Mouse (Mus musculus) E14TG2a.4 (cell line): ENCODE data around the gene Tstd1.

Source experiments
- CTCF ChIP-seq: conservative IDR thresholded peaks from 2 replicates; pipeline ENCODE4 v1.5.1; 2014; ENCODE audit warnings: low read length
- NANOG ChIP-seq: IDR thresholded peaks from 2 replicates; pipeline ENCODE4 v1.6.1; 2014; ENCODE audit warnings: borderline replicate concordance, low read length, mixed read lengths

GRCm38 (mm10) chr1:171432158-171432557 is 13.5 kb downstream of the Tstd1 start:
- no peak for TF ChIP-seq CTCF
- TF ChIP-seq NANOG: no peak
